Mouse (Mus musculus): ENCODE results near the gene Sh3bp1.

DNA sequence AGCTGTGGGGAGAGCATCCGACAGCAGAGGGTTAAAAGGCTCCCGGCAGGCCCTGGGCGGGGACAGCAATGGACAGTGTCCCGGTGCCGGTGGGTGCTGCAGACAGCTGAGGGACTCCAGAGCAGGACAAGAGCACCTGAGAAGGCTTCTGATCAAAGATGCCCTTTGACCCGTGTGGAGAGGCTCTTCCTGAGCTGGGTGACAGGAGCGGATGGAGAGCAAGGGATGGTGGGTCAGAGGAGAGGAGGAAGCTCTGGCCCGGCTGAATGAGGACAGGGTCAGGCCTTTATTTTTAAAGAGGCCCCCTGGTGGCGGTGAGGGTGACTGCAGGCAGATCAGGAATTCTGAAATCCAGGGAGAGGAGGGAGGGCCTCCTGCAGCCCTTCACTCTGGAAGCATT, 43.1 kb downstream of the Sh3bp1 start:
- TF ChIP-seq ZC3H11A (IDR thresholded peaks at IDR 0.05; ENCODE audit: borderline replicate concordance, low read depth, low read length) (no peak), ZNF384 (IDR thresholded peaks at IDR 0.05; ENCODE audit: low read depth, low read length) (no peak), HCFC1 (IDR thresholded peaks at IDR 0.05; ENCODE audit: borderline replicate concordance, insufficient read depth, low read length) (no peak), CHD2 (IDR thresholded peaks at IDR 0.05; ENCODE audit: low read depth, low read length) (no peak)

Data from ES-E14 (cell line).